Mouse (Mus musculus): ENCODE data around the gene Tmem192. TPM values are rescaled to one million over a fixed set of nuclear protein-coding genes. Genes with fewer than 3 reads are reported as not detected.
"Not testable (repeated sequence)": the region's sequence is repeated elsewhere in the genome, so short reads cannot be mapped to it uniquely, and the experiment has no call there.

Gene Tmem192
- polyA plus RNA-seq, 1 experiment: 40.0 TPM

DNA sequence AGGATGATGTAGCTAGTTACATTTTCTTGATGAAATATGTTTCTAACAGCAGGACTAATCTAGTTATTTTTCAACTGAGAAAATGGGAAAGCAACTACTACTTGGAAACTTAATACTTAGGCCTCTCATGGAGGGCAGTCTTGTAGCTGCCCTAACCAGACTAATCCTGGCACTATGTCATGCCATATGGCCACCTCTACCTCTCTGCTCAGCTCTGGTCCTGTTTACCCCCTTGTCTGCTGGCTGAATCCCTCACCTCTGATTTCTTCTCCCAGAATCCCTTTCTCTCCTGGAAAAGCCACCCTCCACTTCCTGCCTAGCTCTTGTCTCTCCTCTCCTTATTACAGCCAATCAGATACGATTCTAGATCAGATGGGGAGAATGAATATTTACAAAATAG lies 1.4 kb downstream of the Tmem192 start:
- no peak for TF ChIP-seq POLR2A (IDR thresholded peaks at IDR 0.05; ENCODE audit: low read depth, low read length)
- TF ChIP-seq CTCF (IDR thresholded peaks at IDR 0.05; ENCODE audit: extremely low read depth, insufficient read depth, insufficient read length, insufficient replicate concordance): no peak
- WGBS: 81% methylated on average over 1 of the region's 1 CpGs
- DNase-seq (ENCODE audit: low read depth in 1 of 2, low spot score in 2 of 2): no peak
- Histone ChIP-seq H3K4me3 (ENCODE audit: extremely low read depth, insufficient read depth, insufficient read length) (no peak overlapping the region), H3K27ac (ENCODE audit: insufficient read depth, low read length) (no peak overlapping the region), H3K36me3 (ENCODE audit: control insufficient read depth, insufficient read depth, low read length) (no peaks in the 10 kb centered on the region), H3K27me3 (ENCODE audit: control insufficient read depth, insufficient read depth, low read length) (no peaks in the 10 kb centered on the region), H3K4me1 (ENCODE audit: control insufficient read depth, insufficient read depth, insufficient read length) (no peaks in the 10 kb centered on the region; the same call in none of the 2 replicates)

DNA sequence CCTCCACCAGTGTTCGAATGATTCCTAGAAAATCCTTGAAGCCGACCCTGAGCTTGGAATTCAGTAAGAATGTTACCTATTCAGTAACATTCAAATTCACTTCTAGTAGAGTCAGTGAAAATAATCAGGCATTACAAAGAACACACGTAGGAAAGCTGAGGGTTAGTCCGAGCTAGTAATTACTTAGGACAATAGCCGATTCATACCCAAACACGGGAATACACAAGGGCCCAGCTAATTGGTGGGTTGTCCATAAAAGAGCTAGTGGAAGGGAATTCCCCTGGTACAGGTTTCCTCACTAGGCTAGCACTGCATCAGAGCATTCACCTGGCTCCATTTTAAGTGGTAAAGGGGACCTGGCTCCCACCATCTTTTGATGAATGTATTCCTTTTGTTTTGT lies 5.1 kb downstream of the Tmem192 start:
- Histone ChIP-seq H3K4me1 (ENCODE audit: control insufficient read depth, insufficient read depth, insufficient read length) (no peaks in the 10 kb centered on the region; the same call in none of the 2 replicates), H3K4me3 (ENCODE audit: extremely low read depth, insufficient read depth, insufficient read length) (no peak overlapping the region), H3K36me3 (ENCODE audit: control insufficient read depth, insufficient read depth, low read length) (peaks cover 2% of the 10 kb centered on the region; the same call in 1 of the 2 replicates), H3K27me3 (ENCODE audit: control insufficient read depth, insufficient read depth, low read length) (no peaks in the 10 kb centered on the region), H3K27ac (ENCODE audit: insufficient read depth, low read length) (no peak overlapping the region)
- TF ChIP-seq CTCF (IDR thresholded peaks at IDR 0.05; ENCODE audit: extremely low read depth, insufficient read depth, insufficient read length, insufficient replicate concordance) (no peak), POLR2A (IDR thresholded peaks at IDR 0.05; ENCODE audit: low read depth, low read length) (no peak)
- WGBS: 93% methylated on average over 6 of the region's 6 CpGs
- no peak for DNase-seq (ENCODE audit: low read depth in 1 of 2, low spot score in 2 of 2)

DNA sequence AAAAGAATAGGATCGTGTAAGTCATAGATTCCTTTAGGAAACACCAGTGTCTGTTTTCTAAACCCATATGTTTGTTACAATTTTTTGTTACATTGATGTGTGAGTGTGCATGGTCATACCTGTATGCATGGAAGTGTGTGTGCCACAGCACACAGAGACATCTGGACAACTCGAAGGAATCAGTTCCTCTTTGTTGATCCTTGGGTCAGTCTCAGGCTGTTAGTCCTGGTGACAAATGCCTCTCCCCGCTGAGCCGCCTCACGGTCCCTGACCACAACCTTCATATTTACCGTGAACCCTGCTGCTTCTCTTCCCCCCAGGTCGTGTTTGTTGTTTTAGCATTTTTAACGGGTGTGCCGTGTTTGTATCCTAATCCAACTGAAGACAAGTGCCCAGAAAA lies 12.0 kb downstream of the Tmem192 start:
- Histone ChIP-seq H3K4me3 (ENCODE audit: extremely low read depth, insufficient read depth, insufficient read length) (no peak overlapping the region), H3K27ac (ENCODE audit: insufficient read depth, low read length) (no peak overlapping the region), H3K27me3 (ENCODE audit: control insufficient read depth, insufficient read depth, low read length) (no peaks in the 10 kb centered on the region), H3K36me3 (ENCODE audit: control insufficient read depth, insufficient read depth, low read length) (peaks cover 19% of the 10 kb centered on the region), H3K4me1 (ENCODE audit: control insufficient read depth, insufficient read depth, insufficient read length) (no peaks in the 10 kb centered on the region)
- TF ChIP-seq CTCF (IDR thresholded peaks at IDR 0.05; ENCODE audit: extremely low read depth, insufficient read depth, insufficient read length, insufficient replicate concordance): no peak
- TF ChIP-seq POLR2A (IDR thresholded peaks at IDR 0.05; ENCODE audit: low read depth, low read length): no peak
- 83% methylated on average over 9 of the region's 9 CpGs for WGBS
- no peak for DNase-seq (ENCODE audit: low read depth in 1 of 2, low spot score in 2 of 2)

DNA sequence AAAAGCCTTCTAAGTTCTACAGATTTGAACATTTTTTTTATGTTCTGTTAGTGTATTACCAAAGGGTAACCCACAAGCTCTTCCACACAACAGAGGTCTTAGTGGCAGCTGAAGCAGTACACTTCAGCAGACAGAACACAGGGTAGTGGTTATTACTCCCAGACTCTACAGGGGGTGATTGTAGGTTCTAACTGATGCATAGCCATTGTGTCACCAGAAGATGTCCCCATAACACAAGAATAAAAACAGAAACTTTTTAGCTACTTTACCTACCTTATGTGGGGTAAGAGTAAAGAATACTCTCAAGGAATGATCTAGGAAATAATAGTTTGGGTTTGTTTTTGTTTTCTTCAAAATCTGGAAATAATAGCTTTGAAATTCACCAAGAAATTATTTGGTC lies 15.9 kb downstream of the Tmem192 start:
- Histone ChIP-seq H3K27me3 (ENCODE audit: control insufficient read depth, insufficient read depth, low read length) (no peaks in the 10 kb centered on the region), H3K4me3 (ENCODE audit: extremely low read depth, insufficient read depth, insufficient read length) (no peak overlapping the region), H3K36me3 (ENCODE audit: control insufficient read depth, insufficient read depth, low read length) (peaks cover 25% of the 10 kb centered on the region), H3K4me1 (ENCODE audit: control insufficient read depth, insufficient read depth, insufficient read length) (no peaks in the 10 kb centered on the region), H3K27ac (ENCODE audit: insufficient read depth, low read length) (no peak overlapping the region)
- DNase-seq (ENCODE audit: low read depth in 1 of 2, low spot score in 2 of 2): no peak
- TF ChIP-seq CTCF (IDR thresholded peaks at IDR 0.05; ENCODE audit: extremely low read depth, insufficient read depth, insufficient read length, insufficient replicate concordance): no peak
- no peak for TF ChIP-seq POLR2A (IDR thresholded peaks at IDR 0.05; ENCODE audit: low read depth, low read length)

DNA sequence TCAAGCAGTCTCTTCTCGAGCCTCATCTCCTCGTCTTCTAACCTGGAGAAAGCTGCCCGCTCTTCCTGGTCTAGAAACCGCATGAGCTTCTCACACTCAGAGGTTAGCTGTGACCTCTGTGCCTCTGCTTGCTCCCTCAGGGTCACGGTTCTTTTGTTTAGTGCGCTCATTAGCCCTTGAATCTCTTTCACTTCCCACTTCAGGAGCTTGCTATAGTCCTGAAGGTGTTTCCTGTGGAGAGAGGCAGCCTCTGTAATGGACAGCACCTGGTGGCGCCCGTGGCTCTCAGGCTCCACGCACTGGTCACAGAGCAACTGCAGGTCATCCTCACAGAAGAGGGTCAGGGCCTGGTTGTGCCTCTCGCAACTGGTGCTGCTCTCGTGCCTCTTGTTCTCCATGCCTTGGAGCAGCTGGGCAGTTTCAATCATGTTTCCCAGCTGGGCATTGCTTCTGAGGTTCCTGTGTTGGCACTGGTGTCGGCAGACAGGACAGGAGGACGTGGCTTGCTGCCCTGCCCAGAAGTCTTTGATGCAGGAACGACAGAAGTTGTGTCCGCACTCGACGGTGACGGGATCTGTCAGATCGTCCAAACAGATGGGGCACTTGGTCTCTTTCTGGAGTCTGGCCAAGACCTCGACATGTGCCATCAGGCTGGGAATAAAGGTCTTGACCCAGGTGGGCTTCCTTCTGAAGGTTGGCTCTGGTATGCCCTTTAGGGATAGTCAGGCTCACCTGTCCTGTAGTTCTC lies 36.3 kb downstream of the Tmem192 start:
- TF ChIP-seq POLR2A (IDR thresholded peaks at IDR 0.05; ENCODE audit: low read depth, low read length) (no peak), CTCF (IDR thresholded peaks at IDR 0.05; ENCODE audit: extremely low read depth, insufficient read depth, insufficient read length, insufficient replicate concordance) (no peak)
- Histone ChIP-seq H3K4me3 (ENCODE audit: extremely low read depth, insufficient read depth, insufficient read length) (no peak overlapping the region), H3K4me1 (ENCODE audit: control insufficient read depth, insufficient read depth, insufficient read length) (no peaks in the 10 kb centered on the region), H3K36me3 (ENCODE audit: control insufficient read depth, insufficient read depth, low read length) (no peaks in the 10 kb centered on the region), H3K27ac (ENCODE audit: insufficient read depth, low read length) (no peak overlapping the region), H3K27me3 (ENCODE audit: control insufficient read depth, insufficient read depth, low read length) (no peaks in the 10 kb centered on the region)
- 64% methylated on average over 20 of the region's 20 CpGs for WGBS
- DNase-seq (ENCODE audit: low read depth in 1 of 2, low spot score in 2 of 2): no peak

DNA sequence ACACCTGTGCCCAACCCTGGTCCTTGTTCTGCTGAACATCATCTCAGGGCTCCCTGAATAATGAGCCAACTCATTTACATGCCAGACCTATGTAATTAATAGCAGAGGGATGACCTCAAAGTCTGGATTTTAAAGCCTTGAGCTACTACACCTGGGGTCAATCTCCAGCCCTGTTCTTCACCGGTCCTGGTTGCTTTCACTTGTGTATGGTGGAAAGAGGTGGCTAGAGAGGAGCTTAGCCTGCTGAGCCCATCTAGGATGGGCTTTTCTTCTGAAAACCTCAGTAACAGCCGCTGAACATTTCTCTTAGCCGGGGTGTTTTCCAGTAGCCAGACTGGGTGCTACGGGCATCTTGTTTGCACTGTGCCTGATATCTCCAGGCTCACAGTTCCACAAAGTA lies 40.7 kb downstream of the Tmem192 start, which contains the start of gene Trim75:
Gene Trim75 (minus strand): TSS at position 101 of the 400 bp plus-strand sequence.
- H3K36me3 ChIP-seq (ENCODE audit: control insufficient read depth, insufficient read depth, low read length): no peaks in the 10 kb centered on the region
- 94% methylated on average over 4 of the region's 4 CpGs for WGBS
- DNase-seq (ENCODE audit: low read depth in 1 of 2, low spot score in 2 of 2): no peak
- no peak for TF ChIP-seq CTCF (IDR thresholded peaks at IDR 0.05; ENCODE audit: extremely low read depth, insufficient read depth, insufficient read length, insufficient replicate concordance)
- no peak for TF ChIP-seq POLR2A (IDR thresholded peaks at IDR 0.05; ENCODE audit: low read depth, low read length)
- no peaks in the 10 kb centered on the region for H3K4me1 ChIP-seq (ENCODE audit: control insufficient read depth, insufficient read depth, insufficient read length)
- no peak within 1 kb of the TSS for H3K27ac ChIP-seq (ENCODE audit: insufficient read depth, low read length)
- H3K4me3 ChIP-seq (ENCODE audit: extremely low read depth, insufficient read depth, insufficient read length): no peak within 1 kb of the TSS
- no peaks in the 10 kb centered on the region for H3K27me3 ChIP-seq (ENCODE audit: control insufficient read depth, insufficient read depth, low read length)

DNA sequence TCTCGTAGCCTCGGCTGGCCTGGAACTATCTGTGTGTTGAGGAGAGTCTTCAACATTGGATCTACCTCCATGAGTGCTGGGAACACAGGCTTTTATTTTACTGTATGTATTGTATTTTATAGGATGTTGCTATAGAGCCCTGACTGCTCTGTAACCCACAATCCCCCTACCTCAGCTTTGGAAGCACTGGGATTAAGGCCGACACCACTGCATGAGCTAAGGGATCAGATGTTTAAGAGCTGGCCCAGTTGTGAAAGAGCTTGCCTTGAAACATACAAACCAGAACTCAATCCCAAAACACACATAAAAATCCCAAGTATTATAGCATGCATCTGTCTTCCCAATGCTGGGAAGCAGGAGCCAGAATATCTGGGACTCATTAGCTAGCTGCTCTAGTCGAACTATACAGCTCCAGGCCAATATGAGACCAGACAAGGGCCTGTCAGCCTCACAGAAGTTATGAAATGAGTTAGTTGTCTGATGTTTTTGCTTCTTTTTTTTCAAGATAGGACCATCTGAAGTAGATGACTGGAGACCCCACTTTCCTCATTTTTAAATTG lies 51.9 kb downstream of the Tmem192 start:
- WGBS: 85% methylated on average over 4 of the region's 4 CpGs
- TF ChIP-seq CTCF (IDR thresholded peaks at IDR 0.05; ENCODE audit: extremely low read depth, insufficient read depth, insufficient read length, insufficient replicate concordance): no peak
- TF ChIP-seq POLR2A (IDR thresholded peaks at IDR 0.05; ENCODE audit: low read depth, low read length): no peak
- no peak overlapping the region for H3K4me3 ChIP-seq (ENCODE audit: extremely low read depth, insufficient read depth, insufficient read length)

DNA sequence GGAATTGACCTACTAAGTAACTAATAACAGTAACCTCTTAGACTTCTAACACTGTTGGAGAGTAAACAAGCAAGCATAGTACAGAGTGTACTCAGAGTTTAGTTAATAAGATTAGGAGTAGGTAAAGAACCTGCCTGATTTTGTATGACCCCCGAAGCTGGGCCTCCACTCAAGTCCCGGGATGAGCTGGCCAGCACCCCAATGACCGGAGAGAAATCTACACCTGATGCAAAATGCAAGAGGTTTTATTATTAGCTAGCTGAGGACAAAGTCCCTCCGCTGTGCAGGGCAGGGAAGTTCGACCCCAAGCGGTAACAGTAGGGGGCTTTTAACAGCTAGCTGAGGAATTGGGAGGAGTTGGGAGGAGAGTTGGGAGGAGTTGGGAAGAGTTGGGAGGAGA lies 60.6 kb downstream of the Tmem192 start:
- H3K27me3 ChIP-seq (ENCODE audit: control insufficient read depth, insufficient read depth, low read length); DNase-seq (ENCODE audit: low read depth in 1 of 2, low spot score in 2 of 2); H3K4me1 ChIP-seq (ENCODE audit: control insufficient read depth, insufficient read depth, insufficient read length); H3K4me3 ChIP-seq (ENCODE audit: extremely low read depth, insufficient read depth, insufficient read length); H3K36me3 ChIP-seq (ENCODE audit: control insufficient read depth, insufficient read depth, low read length); H3K27ac ChIP-seq (ENCODE audit: insufficient read depth, low read length): not testable (repeated sequence)
- 87% methylated on average over 6 of the region's 6 CpGs for WGBS

More for the DNA sequence above, 51.9 kb downstream of the Tmem192 start:
- no peak overlapping the region for H3K27ac ChIP-seq (ENCODE audit: insufficient read depth, low read length)
- DNase-seq (ENCODE audit: low read depth in 1 of 2, low spot score in 2 of 2): no peak
- H3K4me1 ChIP-seq (ENCODE audit: control insufficient read depth, insufficient read depth, insufficient read length): no peaks in the 10 kb centered on the region
- H3K27me3 ChIP-seq (ENCODE audit: control insufficient read depth, insufficient read depth, low read length): no peaks in the 10 kb centered on the region
- no peaks in the 10 kb centered on the region for H3K36me3 ChIP-seq (ENCODE audit: control insufficient read depth, insufficient read depth, low read length)
